Mouse (Mus musculus) cerebellum, postnatal 14 days (tissue): ENCODE data around the gene Pde4a.
"Not testable (repeated sequence)": the region's sequence is repeated elsewhere in the genome, so short reads cannot be mapped to it uniquely, and the experiment has no call there.

Source experiments
- DNase-seq, 2 experiments: peaks; one replicate each; pipeline ENCODE4 v3.0.0; 2021; ENCODE audit warnings: mixed read lengths in 2 of 2

The Pde4a gene

DNA sequence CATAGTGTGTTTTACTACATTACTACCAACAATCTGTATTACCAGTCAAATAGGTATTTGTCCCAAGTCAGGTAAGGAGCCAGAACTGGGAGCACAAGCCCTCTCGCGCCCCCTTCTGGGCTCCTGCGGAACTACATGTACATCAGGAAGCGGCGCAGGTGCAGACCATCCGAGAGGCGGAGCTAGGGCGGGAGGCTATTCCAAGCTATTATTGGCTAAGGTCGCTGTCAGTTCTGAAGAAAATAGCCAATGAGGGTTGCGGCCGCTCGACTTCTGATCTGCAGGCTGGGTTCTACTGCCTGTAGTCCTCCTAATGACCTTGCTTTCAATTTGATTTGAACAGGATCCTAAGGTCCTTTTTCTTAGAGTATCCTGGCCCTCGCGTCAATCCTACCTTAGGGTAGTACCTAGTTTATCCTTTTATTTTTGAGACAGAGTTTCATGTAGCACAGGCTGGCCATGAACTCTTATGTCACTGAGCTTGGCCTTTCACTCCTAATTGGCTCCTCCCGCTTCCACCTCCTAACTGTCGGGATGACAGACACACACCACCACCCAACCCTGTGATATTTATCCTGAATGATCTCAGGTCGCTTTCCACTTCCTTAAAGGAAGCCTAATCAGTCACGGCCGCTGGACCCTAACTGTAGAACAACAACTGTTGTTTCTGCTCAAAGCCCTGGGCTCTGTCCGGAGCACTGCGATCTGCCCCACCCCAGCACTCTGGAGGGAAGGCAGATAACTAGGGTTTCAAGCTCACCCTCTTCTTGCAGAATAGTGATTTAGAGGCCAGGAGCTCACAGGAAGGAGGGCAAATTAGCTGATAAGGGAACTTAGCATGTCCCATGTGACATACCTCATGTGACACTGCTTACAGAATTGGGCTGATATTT is 55.2 kb downstream of the Pde4a start:
- peak; percentile 99 for DNase-seq

GRCm38 (mm10) chr9:21221383-21221929 is 55.9 kb downstream of the Pde4a start:
- DNase-seq = peak; percentile 45 to 52

DNA sequence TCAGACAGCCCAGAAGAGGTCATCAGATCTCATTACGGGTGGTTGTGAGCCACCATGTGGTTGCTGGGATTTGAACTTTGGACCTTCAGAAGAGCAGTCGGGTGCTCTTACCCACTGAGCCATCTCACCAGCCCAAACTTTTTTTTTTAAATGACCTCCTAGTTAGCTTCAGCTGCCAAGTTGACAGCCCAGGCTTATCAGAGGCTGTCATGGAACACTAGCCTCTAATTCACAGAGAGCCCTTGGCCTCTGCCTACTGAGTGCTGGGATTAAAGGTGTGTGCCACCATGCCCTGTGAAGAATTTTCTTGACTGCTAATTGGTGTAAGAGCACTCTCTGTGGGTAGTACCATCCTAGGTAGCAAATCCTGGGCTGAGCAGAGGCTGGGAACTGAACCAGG is 58.0 kb downstream of the Pde4a start:
- DNase-seq = not testable (repeated sequence)

DNA sequence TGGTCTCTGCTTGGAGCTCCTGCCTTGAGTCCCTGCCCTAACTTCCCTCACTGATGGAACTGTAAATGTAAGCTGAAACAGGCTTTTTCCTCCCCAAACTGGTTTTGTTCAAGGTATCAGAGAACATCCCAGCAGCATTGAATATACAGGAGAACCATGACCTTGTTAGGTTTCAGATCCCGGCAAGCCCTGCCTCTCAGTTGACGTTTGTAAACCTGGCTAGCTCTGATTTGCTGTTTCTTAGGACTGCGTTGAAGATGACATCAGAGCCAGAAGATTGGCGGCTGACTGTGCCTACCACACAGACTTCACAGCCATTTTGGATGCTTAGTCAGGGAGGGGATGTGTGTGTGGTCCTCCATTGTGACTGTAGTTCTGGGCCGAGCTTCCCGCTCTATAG is 58.4 kb downstream of the Pde4a start:
- no peak for DNase-seq

- peak in 1 of 2 experiments; percentile 42 for DNase-seq
These were observed 59.3 kb downstream of the Pde4a start for GRCm38 (mm10) chr9:21224576-21225414.

DNA sequence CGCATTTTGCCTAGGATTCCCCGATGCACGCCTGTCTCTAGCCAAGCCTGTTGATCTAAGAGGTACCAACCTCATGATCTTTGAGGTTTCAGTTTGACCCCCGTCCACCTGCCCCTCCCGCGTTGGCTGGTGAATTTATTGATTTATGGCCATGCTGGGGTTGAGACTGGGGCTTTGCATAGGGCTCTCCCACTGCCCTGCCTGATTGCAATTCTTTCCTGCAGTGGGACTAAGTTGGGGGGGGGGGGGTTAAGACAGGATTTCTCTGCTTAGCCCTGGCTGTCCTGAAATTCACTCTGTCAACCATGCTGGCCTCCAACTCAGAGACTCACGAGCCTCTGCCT is 59.9 kb downstream of the Pde4a start:
- no peak for DNase-seq

DNA sequence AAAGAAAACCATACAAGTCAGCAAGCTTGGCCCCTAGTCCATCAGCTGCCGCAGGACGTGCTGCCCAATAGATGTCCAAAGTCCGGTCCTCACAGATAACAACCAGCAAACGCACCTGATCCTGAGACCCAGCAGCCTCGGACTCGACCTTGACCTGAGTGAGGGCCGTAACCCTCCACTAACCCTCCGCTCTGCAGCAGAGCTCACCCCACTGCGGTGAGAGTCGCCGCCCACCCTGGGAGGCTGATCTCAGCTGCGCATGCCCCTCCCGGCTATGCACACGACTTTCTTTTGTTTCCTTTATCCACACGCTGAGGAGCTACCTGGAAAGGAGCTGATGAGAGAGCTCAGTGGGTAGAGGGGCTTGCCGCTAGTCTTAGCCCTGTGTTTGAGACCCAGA is 61.8 kb downstream of the Pde4a start:
- DNase-seq = no peak

DNA sequence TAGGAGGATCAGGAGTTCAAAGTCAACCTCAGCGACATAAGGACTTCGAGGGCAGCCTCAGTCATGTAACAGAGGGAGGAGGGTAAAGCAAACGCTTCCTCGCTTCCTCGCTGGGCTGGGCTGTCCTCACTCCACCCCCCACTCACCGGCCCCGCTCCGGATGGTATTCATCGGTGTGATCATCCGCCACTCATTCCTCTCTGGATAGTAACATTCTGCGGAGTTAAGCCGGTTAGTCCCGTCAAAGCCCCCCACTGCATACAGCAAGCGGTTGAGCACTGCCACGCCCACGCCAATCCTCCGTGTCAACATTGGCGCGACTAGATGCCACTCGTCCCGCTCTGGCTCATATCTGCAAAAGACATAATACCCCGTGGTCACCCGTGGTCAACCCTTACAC is 66.0 kb downstream of the Pde4a start:
- no peak for DNase-seq

DNA sequence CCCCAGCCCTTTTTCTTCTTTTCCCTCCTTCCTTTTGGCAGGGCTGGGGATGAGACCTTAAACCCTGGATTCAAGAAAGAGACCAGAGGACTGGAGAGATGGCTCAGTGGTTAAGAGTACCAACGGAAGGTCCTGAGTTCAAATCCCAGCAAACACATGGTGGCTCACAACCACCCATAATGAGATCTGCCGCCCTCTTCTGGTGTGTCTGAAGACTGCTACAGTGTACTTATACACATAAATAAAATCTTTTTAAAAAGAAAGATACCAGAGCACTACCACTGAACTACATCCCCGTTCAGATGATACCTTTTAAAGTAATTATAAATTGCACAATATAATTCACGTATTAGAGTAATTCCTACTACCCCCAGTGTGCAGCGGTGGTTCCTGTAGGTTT is 67.4 kb downstream of the Pde4a start:
- DNase-seq = no peak

DNA sequence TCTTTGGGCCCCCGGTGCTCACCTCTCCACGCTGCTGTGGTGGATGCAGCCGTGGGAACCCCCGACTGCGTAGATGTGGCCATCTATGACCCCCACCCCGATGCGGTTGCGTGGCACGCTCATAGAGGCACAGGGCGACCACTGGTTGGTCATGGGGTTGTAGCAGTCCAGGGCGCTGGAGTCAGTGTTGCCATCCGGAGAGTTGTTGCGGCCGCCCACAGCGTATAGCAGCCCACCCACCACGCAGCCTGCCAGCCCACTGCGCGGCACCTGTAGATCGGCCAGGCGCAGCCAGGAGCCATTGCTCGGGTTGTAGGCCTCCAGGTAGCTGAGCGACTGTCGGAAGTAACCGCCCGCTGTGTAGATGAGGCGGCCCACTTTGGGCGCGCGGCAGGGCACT is 67.9 kb downstream of the Pde4a start:
- no peak for DNase-seq

DNA sequence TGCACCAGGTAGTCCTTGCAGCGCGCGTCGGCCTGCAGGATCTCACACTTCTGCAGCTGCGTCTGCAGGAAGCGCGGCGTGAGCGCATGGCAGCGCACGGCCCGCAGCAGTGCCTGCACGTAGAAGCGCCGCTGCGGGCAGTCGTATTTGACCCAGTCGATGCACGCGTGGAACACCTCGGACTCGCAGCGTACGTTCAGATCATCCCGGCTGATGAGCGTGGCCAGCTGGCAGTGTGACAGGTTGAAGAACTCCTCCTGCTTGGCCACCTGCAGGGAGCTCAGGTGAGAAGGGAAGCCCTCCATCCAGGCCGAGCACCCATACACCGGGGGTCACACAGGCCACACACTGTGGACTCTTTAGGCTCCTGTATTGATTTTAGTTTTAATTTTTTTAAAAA is 68.3 kb downstream of the Pde4a start:
- no peak for DNase-seq

- DNase-seq = no peak
These were observed 69.8 kb downstream of the Pde4a start for GRCm38 (mm10) chr9:21235341-21235740.

- peak in 1 of 2 experiments; percentile 50 for DNase-seq
These were observed 71.5 kb downstream of the Pde4a start for GRCm38 (mm10) chr9:21236991-21237367.

- peak; percentile 51 for DNase-seq
These were observed 72.0 kb downstream of the Pde4a start for GRCm38 (mm10) chr9:21237368-21238003.

DNA sequence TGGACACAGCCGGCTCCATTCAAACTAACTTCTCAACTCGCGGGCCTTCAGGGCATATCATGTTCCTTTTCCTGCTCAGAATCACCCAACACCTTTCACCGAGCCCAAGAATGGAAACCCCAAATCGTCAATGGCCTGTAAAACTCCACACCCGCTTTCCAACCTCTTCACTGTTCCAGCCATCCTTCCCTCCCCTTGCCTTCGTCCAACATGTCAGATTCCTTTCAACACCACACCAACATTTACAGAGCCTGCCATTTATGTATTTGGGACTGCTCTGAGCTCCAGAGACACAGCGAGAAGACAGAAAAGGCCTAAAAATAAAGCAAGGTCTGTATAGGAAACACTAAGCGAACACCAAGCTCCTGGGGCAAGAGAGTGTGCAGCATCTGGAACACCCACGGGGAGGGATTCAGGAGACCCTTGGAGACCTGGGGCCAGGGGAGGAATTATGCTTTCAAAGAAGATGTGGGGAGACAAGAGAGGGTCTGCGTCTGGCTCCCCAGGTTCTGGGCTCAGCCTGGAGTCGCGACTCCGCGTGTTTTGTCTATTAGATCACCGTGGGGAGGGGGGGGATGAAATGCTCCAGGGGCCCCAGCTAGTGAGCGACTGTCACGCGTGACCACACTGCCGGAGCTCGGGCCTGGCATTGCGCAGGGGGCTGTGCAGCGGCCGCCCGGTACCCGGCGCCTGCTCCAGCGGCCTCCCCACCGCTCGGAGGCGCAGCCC is 72.7 kb downstream of the Pde4a start:
- DNase-seq = peak in 1 of 2 experiments; percentile 39

- DNase-seq = peak; percentile 82 to 85
These were observed 73.4 kb downstream of the Pde4a start, which contains the start of gene Keap1 for GRCm38 (mm10) chr9:21238733-21239464. TSS of gene Keap1 (minus strand) at chr9:21239361.

- DNase-seq = no peak
These were observed 73.9 kb downstream of the Pde4a start for GRCm38 (mm10) chr9:21239465-21239848.

DNA sequence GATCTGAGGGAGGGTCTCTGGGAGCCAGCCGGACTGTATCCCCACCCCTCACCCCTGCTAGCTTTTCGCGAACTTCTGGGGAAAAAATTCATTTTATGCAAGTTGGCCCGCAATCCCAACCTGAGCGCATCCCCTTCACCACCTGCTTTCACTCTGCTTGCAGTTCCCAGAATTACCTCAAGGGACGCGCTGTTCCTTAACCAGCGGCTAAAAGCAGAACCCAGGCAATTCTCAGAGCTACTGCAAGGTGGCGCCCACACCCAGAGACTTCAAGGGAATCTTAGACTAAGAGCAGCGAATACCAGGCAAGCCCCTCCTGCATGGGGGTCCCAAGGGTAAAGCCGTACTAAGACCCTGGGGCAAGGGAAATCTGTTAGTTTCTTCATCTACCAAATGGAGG is 75.8 kb downstream of the Pde4a start:
- DNase-seq = peak; percentile 92 to 96

- peak in 1 of 2 experiments; percentile 79 for DNase-seq
These were observed 78.4 kb downstream of the Pde4a start for GRCm38 (mm10) chr9:21243826-21244427.

- DNase-seq = peak; percentile 56 to 82
These were observed 79.1 kb downstream of the Pde4a start for GRCm38 (mm10) chr9:21244428-21245112.

- peak in 1 of 2 experiments; percentile 36 for DNase-seq
These were observed 79.6 kb downstream of the Pde4a start for GRCm38 (mm10) chr9:21245113-21245487.
